ENCODE assay signal across 8 mouse cellular contexts in genomic region chr2:83644276-83645252, GRCm38 (mm10). TPM values are rescaled to one million over a fixed set of nuclear protein-coding genes. Genes with fewer than 3 reads are reported as not detected.
DNase-seq lines count a peak whose midpoint lies in the region; ATAC-seq and TF ChIP-seq lines count a peak whose summit lies in the region.

TSS of gene Zc3h15 (plus strand) at chr2:83644435.

- peak; percentile 76 for DNase-seq in G1E (ENCODE audit: low spot score)
- peak; percentile 92 to 95 for DNase-seq in cerebellum, adult 18-20 months
- peak; percentile 91 to 92 for DNase-seq in heart, postnatal 36 days
- DNase-seq in layer of hippocampus, adult 2 months (ENCODE audit: low spot score in 2 of 2) = peak; percentile 93
- peak; percentile 97 for DNase-seq in lung, embryonic 14.5 days
- DNase-seq in thymus, adult 2 months = peak; percentile 92

- intact Hi-C loops in heart, postnatal 36 days (cut with DNase I) = loop anchor here (1.0 to 10.0 kb wide), 3 partner anchors 80 to 1070 kb away; partner anchors contain the start of genes Itgav and Zdhhc5

- H3K4me2 ChIP-seq in forebrain, embryonic 16.5 days (ENCODE audit: low read length) = peak within 1 kb of the TSS; percentile 85
- peak within 1 kb of the TSS; percentile 64 for H3K4me2 ChIP-seq in lung, embryonic 14.5 days

- peak; percentile 88 for ATAC-seq in G1E (ENCODE audit: extremely low read depth, insufficient number of reproducible peaks, low FRiP score, poor library complexity, severe bottlenecking)
- ATAC-seq in forebrain, embryonic 16.5 days = peak; percentile 100
- peak; percentile 100 for ATAC-seq in lung, embryonic 14.5 days (ENCODE audit: insufficient read depth)

- peaks cover 16% of the 10 kb centered on the region for H3K36me3 ChIP-seq in G1E (replicated peaks)
- H3K36me3 ChIP-seq in forebrain, embryonic 16.5 days (ENCODE audit: control insufficient read depth, insufficient read depth) = no peaks in the 10 kb centered on the region
- H3K36me3 ChIP-seq in lung, embryonic 14.5 days (ENCODE audit: insufficient read depth) = no peaks in the 10 kb centered on the region
- H3K36me3 ChIP-seq in thymus, adult 2 months (ENCODE audit: control insufficient read depth, insufficient read depth, low read length) = no peaks in the 10 kb centered on the region

- no peak for TF ChIP-seq CTCF in G1E (IDR thresholded peaks at IDR 0.05; ENCODE audit: low read depth, low read length)
- TF ChIP-seq CTCF in layer of hippocampus, adult 2 months (conservative IDR thresholded peaks at IDR 0.05) = peak; percentile 76
- TF ChIP-seq CTCF in lung, embryonic 14.5 days (IDR thresholded peaks at IDR 0.05; ENCODE audit: low read depth) = peak; percentile 62
- peak; percentile 27 for TF ChIP-seq CTCF in olfactory bulb, adult 2 months (IDR thresholded peaks at IDR 0.05; ENCODE audit: insufficient read depth, low read depth, low read length)
- peak; percentile 79; the same call in 1 of the 2 replicates for TF ChIP-seq CTCF in thymus, adult 2 months (IDR thresholded peaks at IDR 0.05; ENCODE audit: borderline replicate concordance, control insufficient read depth, extremely low read depth, insufficient read depth, low read length, poor library complexity)

- WGBS in forebrain, embryonic 16.5 days = under 1% methylated on average over 90 of the region's 100 CpGs
- WGBS in lung, embryonic 14.5 days = under 1% methylated on average over 81 of the region's 100 CpGs
- 2% methylated on average over 100 of the region's 100 CpGs for WGBS in olfactory bulb, adult 2 months
- under 1% methylated on average over 99 of the region's 100 CpGs for WGBS in thymus, adult 2 months

- peak; percentile 91 for TF ChIP-seq POLR2A in olfactory bulb, adult 2 months (IDR thresholded peaks at IDR 0.05; ENCODE audit: insufficient read depth, low read depth, low read length)
- TF ChIP-seq POLR2A in thymus, adult 2 months (IDR thresholded peaks at IDR 0.05; ENCODE audit: control insufficient read depth, extremely low read depth, insufficient read depth, low read length, poor library complexity) = peak; percentile 70

- peak within 1 kb of the TSS; percentile 97 for H3K9ac ChIP-seq in forebrain, embryonic 16.5 days (replicated peaks; ENCODE audit: low read depth, low read length)
- H3K9ac ChIP-seq in lung, embryonic 14.5 days = peak within 1 kb of the TSS; percentile 97

- peak within 1 kb of the TSS; percentile 90 for H3K27ac ChIP-seq in forebrain, embryonic 16.5 days (ENCODE audit: low read length)
- peak within 1 kb of the TSS; percentile 94 for H3K27ac ChIP-seq in layer of hippocampus, adult 2 months
- peak within 1 kb of the TSS; percentile 88 for H3K27ac ChIP-seq in lung, embryonic 14.5 days (ENCODE audit: low read depth)
- peak within 1 kb of the TSS; percentile 61; the same call in 1 of the 2 replicates for H3K27ac ChIP-seq in olfactory bulb, adult 2 months (ENCODE audit: insufficient read depth, low read depth, low read length)
- H3K27ac ChIP-seq in thymus, adult 2 months (ENCODE audit: control insufficient read depth, insufficient read depth, low read length) = no peak within 1 kb of the TSS

- no peaks in the 10 kb centered on the region for H3K27me3 ChIP-seq in G1E (ENCODE audit: insufficient read depth, low read length)
- H3K27me3 ChIP-seq in forebrain, embryonic 16.5 days (replicated peaks; ENCODE audit: control insufficient read depth, insufficient read depth, low read length) = no peaks in the 10 kb centered on the region
- no peaks in the 10 kb centered on the region for H3K27me3 ChIP-seq in lung, embryonic 14.5 days (ENCODE audit: insufficient read depth, low read length)
- no peaks in the 10 kb centered on the region for H3K27me3 ChIP-seq in thymus, adult 2 months (ENCODE audit: control insufficient read depth, insufficient read depth, low read length)

- H3K4me3 ChIP-seq in G1E (ENCODE audit: low read depth, low read length) = peak within 1 kb of the TSS; percentile 96
- peak within 1 kb of the TSS; percentile 100 for H3K4me3 ChIP-seq in forebrain, embryonic 16.5 days (replicated peaks; ENCODE audit: low read length)
- peak within 1 kb of the TSS; percentile 86 for H3K4me3 ChIP-seq in layer of hippocampus, adult 2 months
- H3K4me3 ChIP-seq in lung, embryonic 14.5 days (ENCODE audit: low read depth, low read length) = peak within 1 kb of the TSS; percentile 97
- peak within 1 kb of the TSS; percentile 90 for H3K4me3 ChIP-seq in olfactory bulb, adult 2 months (ENCODE audit: insufficient read depth, low read depth, low read length)
- peak within 1 kb of the TSS; percentile 66 for H3K4me3 ChIP-seq in thymus, adult 2 months (ENCODE audit: control insufficient read depth, insufficient read depth, low read length)

- peaks cover 29% of the 10 kb centered on the region for H3K4me1 ChIP-seq in G1E (ENCODE audit: insufficient read depth, low read depth, low read length)
- H3K4me1 ChIP-seq in forebrain, embryonic 16.5 days (replicated peaks; ENCODE audit: control insufficient read depth, insufficient read depth, low read length) = peaks cover 16% of the 10 kb centered on the region
- H3K4me1 ChIP-seq in lung, embryonic 14.5 days (ENCODE audit: insufficient read depth) = no peaks in the 10 kb centered on the region
- H3K4me1 ChIP-seq in olfactory bulb, adult 2 months (ENCODE audit: control insufficient read depth, insufficient read depth, low read length) = no peaks in the 10 kb centered on the region
- H3K4me1 ChIP-seq in thymus, adult 2 months (replicated peaks; ENCODE audit: control insufficient read depth, insufficient read depth, low read length) = no peaks in the 10 kb centered on the region

- no peaks in the 10 kb centered on the region for H3K9me3 ChIP-seq in G1E (replicated peaks)
- H3K9me3 ChIP-seq in forebrain, embryonic 16.5 days (ENCODE audit: control insufficient read depth, low read length) = no peaks in the 10 kb centered on the region
- H3K9me3 ChIP-seq in lung, embryonic 14.5 days (ENCODE audit: low read depth, low read length) = no peaks in the 10 kb centered on the region

RNA-seq across cellular contexts. Expression of gene Zc3h15, which starts in this region (rescaled TPM):
- total RNA-seq in G1E (2014; fragmentation: Nextera tagmentation) (154 and 178 TPM in 2 replicates), G1E (2017) (137 and 145 TPM in 2 replicates)
- polyA plus RNA-seq in G1E (2012) = 655 and 812 TPM in 2 replicates
- polyA plus RNA-seq in forebrain, embryonic 16.5 days (2015; fragmentation: Nextera tagmentation; extraction: Ambion mirVana) = 171 and 174 TPM in 2 replicates
- total RNA-seq in heart, postnatal 36 days (2021) = 10 to 100 TPM; 50.8 to 51.5 TPM
- total RNA-seq in layer of hippocampus, adult 2 months (2021) = 100 to 1,000 TPM; 131 to 134 TPM
- polyA plus RNA-seq in lung, embryonic 14.5 days (2014; fragmentation: Nextera tagmentation; extraction: Ambion mirVana) = 115 and 125 TPM in 2 replicates
- 220 TPM in 1 of 2 replicates, not detected in the other for polyA plus RNA-seq in olfactory bulb, adult 2 months (2012; ENCODE audit: insufficient read depth, insufficient read length, low replicate concordance, missing spikeins)
- polyA plus RNA-seq in thymus, adult 2 months (2012; rRNA removed) = 16.2 and 19.8 TPM in 2 replicates
